In the genomic region with DNA sequence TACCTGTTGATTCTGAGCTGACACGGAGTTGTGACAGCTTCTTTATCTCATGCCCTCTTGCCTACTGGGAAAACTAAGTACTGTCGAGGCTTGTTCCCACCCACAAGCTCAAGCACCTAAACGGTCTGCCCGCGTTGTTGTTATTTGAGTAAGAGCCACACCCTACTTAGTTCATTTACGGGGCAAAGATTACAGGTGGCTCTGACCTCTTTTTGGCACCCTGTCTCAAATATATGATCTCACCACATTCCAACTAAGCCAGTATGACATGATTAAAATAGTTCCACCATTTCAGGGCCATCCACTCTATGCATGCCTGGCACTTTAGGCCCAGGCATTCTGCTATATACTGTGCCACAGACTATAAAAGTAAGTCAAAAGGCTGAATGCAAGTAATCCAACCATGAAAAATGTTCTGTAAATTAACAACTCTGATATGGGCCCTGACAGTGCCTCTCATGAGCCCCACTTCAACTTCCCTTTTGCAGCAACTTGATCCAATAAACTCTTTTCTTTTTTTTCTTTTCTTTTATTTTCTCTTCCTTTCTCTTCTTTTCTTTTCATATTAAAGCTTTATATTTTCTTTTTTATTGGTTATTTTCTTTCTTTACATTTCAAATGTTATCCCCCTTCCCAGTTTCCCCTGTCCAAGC, we compare ENCODE assay signal across 1 mouse cellular context.
A peak's percentile ranks its signal among the peaks of the same experiment; 100 is the strongest.
TF ChIP-seq lines count a peak whose summit lies in the region.

No protein-coding gene starts in this region.

TF ChIP-seq in MEL, 35 proteins besides CTCF, POLR2A, EP300 and RAD21:
- TF ChIP-seq ZKSCAN1 (IDR thresholded peaks at IDR 0.05; ENCODE audit: low read depth, low read length) (peak; percentile 49; the same call in 1 of the 2 replicates), MAFK (IDR thresholded peaks at IDR 0.05; ENCODE audit: borderline replicate concordance, low read depth, low read length) (no peak), MXI1 (IDR thresholded peaks at IDR 0.05; ENCODE audit: low read depth, low read length) (0 out of 2 replicates have a peak, but pooled peaks have one; percentile 34), CHD1 (IDR thresholded peaks at IDR 0.05; ENCODE audit: low read depth, low read length) (no peak), ZNF384 (IDR thresholded peaks at IDR 0.05; ENCODE audit: low read depth, low read length) (peak; percentile 54; the same call in 1 of the 2 replicates)
